Mouse (Mus musculus) G1E (cell line): ENCODE data around the gene 4930544D05Rik.

Experiments
- CTCF ChIP-seq: IDR thresholded peaks from 2 replicates; pipeline ENCODE4 v1.5.1; 2012; ENCODE audit warnings: low read depth, low read length, inconsistent platforms, mixed read lengths
- GATA1 ChIP-seq: IDR thresholded peaks from 2 replicates; pipeline ENCODE4 v1.6.1; 2012; ENCODE audit warnings: borderline replicate concordance, low read length, inconsistent platforms, mixed read lengths
- TAL1 ChIP-seq: conservative IDR thresholded peaks from 2 replicates; pipeline ENCODE4 v1.6.1; 2012; ENCODE audit warnings: low read depth, low read length, inconsistent platforms, mixed read lengths

DNA sequence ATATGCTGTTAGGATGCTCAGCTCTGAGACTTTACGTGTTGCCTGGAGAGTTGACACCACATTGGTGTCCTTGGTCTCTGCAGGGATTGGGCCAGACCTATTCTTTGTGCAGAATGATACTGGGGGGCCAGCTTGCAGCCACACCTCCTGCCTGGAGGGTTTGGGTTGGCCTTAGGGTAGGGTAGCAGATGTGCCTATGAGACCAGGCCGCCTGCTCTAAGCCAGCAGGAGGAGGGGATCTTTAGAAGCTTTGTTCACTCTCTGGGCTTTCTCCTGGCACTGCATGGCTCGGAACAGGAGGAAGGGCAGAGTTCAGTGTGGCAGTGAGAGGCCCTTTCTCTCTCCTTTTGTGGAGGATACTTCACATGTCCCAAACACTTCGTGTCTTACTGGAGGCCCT lies 19.6 kb upstream of the 4930544D05Rik start:
- TF ChIP-seq CTCF (no peak), TAL1 (no peak), GATA1 (no peak)
